11 mouse cellular contexts compared by ENCODE assay signal in genomic region chr1:163834066-163834465, GRCm38 (mm10). TPM values are rescaled to one million over a fixed set of nuclear protein-coding genes. Genes with fewer than 3 reads are reported as not detected.
DNase-seq lines count a peak whose midpoint lies in the region; ATAC-seq and TF ChIP-seq lines count a peak whose summit lies in the region.
"Had no signal": no experiment of that assay in that cellular context is flagged by ENCODE, and none has a peak within 500 bp of the region (broad histone marks: within the 10 kb centered on the region; RNA-seq: fewer than 3 reads in every experiment).

No protein-coding gene starts in this region.

- no peaks in the 10 kb centered on the region for H3K9me3 ChIP-seq in forebrain, embryonic 14.5 days (replicated peaks; ENCODE audit: control insufficient read depth, low read length)
- no peaks in the 10 kb centered on the region for H3K9me3 ChIP-seq in forebrain, embryonic 15.5 days
- H3K9me3 ChIP-seq in limb, embryonic 14.5 days (ENCODE audit: control insufficient read depth, low read length) = no peaks in the 10 kb centered on the region
- no peaks in the 10 kb centered on the region for H3K9me3 ChIP-seq in limb, embryonic 10.5 days (replicated peaks)
- H3K9me3 ChIP-seq: liver, embryonic 15.5 days; midbrain, embryonic 12.5 days had no signal

- TF ChIP-seq POLR2A in limb, embryonic 14.5 days (IDR thresholded peaks at IDR 0.05; ENCODE audit: borderline replicate concordance, extremely low read depth, insufficient read depth, insufficient read length) = no peak

- H3K27ac ChIP-seq in forebrain, embryonic 14.5 days (ENCODE audit: low read depth, low read length) = no peak overlapping the region
- H3K27ac ChIP-seq in forebrain, embryonic 15.5 days (replicated peaks) = no peak overlapping the region
- no peak overlapping the region for H3K27ac ChIP-seq in limb, embryonic 14.5 days (replicated peaks; ENCODE audit: low read depth, low read length)
- no peak overlapping the region for H3K27ac ChIP-seq in limb, embryonic 10.5 days
- H3K27ac ChIP-seq: liver, embryonic 15.5 days; midbrain, embryonic 12.5 days had no signal

- no peak overlapping the region for H3K4me2 ChIP-seq in forebrain, embryonic 14.5 days (ENCODE audit: low read length)
- H3K4me2 ChIP-seq in forebrain, embryonic 15.5 days (replicated peaks) = no peak overlapping the region
- H3K4me2 ChIP-seq in limb, embryonic 14.5 days (replicated peaks; ENCODE audit: low read depth, low read length, severe bottlenecking) = no peak overlapping the region
- H3K4me2 ChIP-seq: liver, embryonic 15.5 days; midbrain, embryonic 12.5 days had no signal

- WGBS in forebrain, embryonic 14.5 days = 93% methylated on average over 1 of the region's 1 CpGs
- WGBS in forebrain, embryonic 15.5 days = 88% methylated on average over 1 of the region's 1 CpGs
- WGBS in limb, embryonic 14.5 days = 49% methylated on average over 1 of the region's 1 CpGs
- WGBS in limb, embryonic 10.5 days = 59% methylated on average over 1 of the region's 1 CpGs

- no peaks in the 10 kb centered on the region for H3K4me1 ChIP-seq in forebrain, embryonic 14.5 days (ENCODE audit: control insufficient read depth, insufficient read depth, low read length)
- H3K4me1 ChIP-seq in forebrain, embryonic 15.5 days = no peaks in the 10 kb centered on the region
- H3K4me1 ChIP-seq in limb, embryonic 14.5 days (ENCODE audit: control insufficient read depth, insufficient read depth, low read length) = no peaks in the 10 kb centered on the region
- H3K4me1 ChIP-seq in limb, embryonic 10.5 days = peaks cover 12% of the 10 kb centered on the region
- H3K4me1 ChIP-seq: liver, embryonic 15.5 days; midbrain, embryonic 12.5 days had no signal

- no peak overlapping the region for H3K9ac ChIP-seq in forebrain, embryonic 14.5 days (ENCODE audit: low read length)
- no peak overlapping the region for H3K9ac ChIP-seq in forebrain, embryonic 15.5 days (replicated peaks)
- H3K9ac ChIP-seq in limb, embryonic 14.5 days (ENCODE audit: low read depth, low read length, severe bottlenecking) = no peak overlapping the region
- H3K9ac ChIP-seq: liver, embryonic 15.5 days; midbrain, embryonic 12.5 days had no signal

- H3K27me3 ChIP-seq in forebrain, embryonic 14.5 days (replicated peaks; ENCODE audit: control insufficient read depth, insufficient read depth, low read length) = no peaks in the 10 kb centered on the region
- no peaks in the 10 kb centered on the region for H3K27me3 ChIP-seq in forebrain, embryonic 15.5 days
- H3K27me3 ChIP-seq in limb, embryonic 14.5 days (ENCODE audit: control insufficient read depth, insufficient read depth, low read length) = no peaks in the 10 kb centered on the region
- H3K27me3 ChIP-seq in limb, embryonic 10.5 days (ENCODE audit: low read depth, poor library complexity, severe bottlenecking) = no peaks in the 10 kb centered on the region
- H3K27me3 ChIP-seq: liver, embryonic 15.5 days; midbrain, embryonic 12.5 days had no signal

- peak; percentile 42 for DNase-seq in forebrain, embryonic 14.5 days (ENCODE audit: low spot score)
- peak; percentile 64 for DNase-seq in limb, embryonic 14.5 days (ENCODE audit: low spot score)
- no peak for DNase-seq in limb, embryonic 10.5 days (ENCODE audit: low spot score)
- DNase-seq in MN1 (ENCODE audit: low spot score) = peak; percentile 38
- peak; percentile 9 for DNase-seq in naive thymus-derived CD4-positive, alpha-beta T cell, adult 2 months (ENCODE audit: low read depth)
- DNase-seq in thymus, postnatal 4 days = no peak
- DNase-seq in cerebellum, adult 11 months = no peak
- DNase-seq: cerebellum, adult 11-12 months had no signal

- ATAC-seq in forebrain, embryonic 14.5 days = no peak
- ATAC-seq in forebrain, embryonic 15.5 days (replicated peaks) = no peak
- no peak for ATAC-seq in limb, embryonic 14.5 days (ENCODE audit: low FRiP score, low read depth)

- peaks cover 7% of the 10 kb centered on the region; the same call in 1 of the 2 replicates for H3K36me3 ChIP-seq in forebrain, embryonic 14.5 days (ENCODE audit: control insufficient read depth, insufficient read depth, low read length)
- H3K36me3 ChIP-seq in forebrain, embryonic 15.5 days = peaks cover 3% of the 10 kb centered on the region; the same call in 1 of the 2 replicates
- H3K36me3 ChIP-seq in limb, embryonic 14.5 days (ENCODE audit: control insufficient read depth, insufficient read depth, low read length) = peaks cover 9% of the 10 kb centered on the region
- no peaks in the 10 kb centered on the region; the same call in 1 of the 2 replicates for H3K36me3 ChIP-seq in limb, embryonic 10.5 days
- H3K36me3 ChIP-seq: liver, embryonic 15.5 days; midbrain, embryonic 12.5 days had no signal

- no peak overlapping the region for H3K4me3 ChIP-seq in forebrain, embryonic 14.5 days (ENCODE audit: low read depth, low read length)
- H3K4me3 ChIP-seq in forebrain, embryonic 15.5 days = no peak overlapping the region
- H3K4me3 ChIP-seq in limb, embryonic 14.5 days (replicated peaks; ENCODE audit: low read length) = no peak overlapping the region
- no peak overlapping the region for H3K4me3 ChIP-seq in limb, embryonic 10.5 days
- H3K4me3 ChIP-seq: liver, embryonic 15.5 days; midbrain, embryonic 12.5 days had no signal

RNA-seq across cellular contexts. Expression of gene Kifap3, which starts 54.7 kb away (rescaled TPM):
- 104 and 120 TPM in 2 replicates for polyA plus RNA-seq in forebrain, embryonic 14.5 days (2014; fragmentation: Nextera tagmentation; extraction: Ambion mirVana)
- 98.1 and 107 TPM in 2 replicates for polyA plus RNA-seq in forebrain, embryonic 15.5 days (2015; fragmentation: Nextera tagmentation; extraction: Ambion mirVana)
- 24.9 and 28.2 TPM in 2 replicates for polyA plus RNA-seq in limb, embryonic 14.5 days (2012; rRNA removed)
- polyA plus RNA-seq in limb, embryonic 14.5 days (2014; fragmentation: Nextera tagmentation; extraction: Ambion mirVana) = 46.3 and 54.1 TPM in 2 replicates
- 28.0 and 39.7 TPM in 2 replicates for polyA plus RNA-seq in limb, embryonic 10.5 days (2016; fragmentation: Nextera tagmentation; extraction: Ambion mirVana)

Comparison
In these comparisons a context has a peak if more than half of its experiments do, and no peak if none do; other contexts are left out.
1. DNase-seq: peak in forebrain, embryonic 14.5 days (single experiment), limb, embryonic 14.5 days (single experiment), MN1 (single experiment) and naive thymus-derived CD4-positive, alpha-beta T cell, adult 2 months (single experiment); none in limb, embryonic 10.5 days (single experiment), thymus, postnatal 4 days (single experiment) and cerebellum, adult 11 months (single experiment).